Mouse (Mus musculus): ENCODE data around the gene Nsfl1c.

GRCm38 (mm10) chr2:151536618-151536974 lies 42.6 kb downstream of the Nsfl1c start:
- no peak for TF ChIP-seq POLR2A (IDR thresholded peaks at IDR 0.05; ENCODE audit: control insufficient read depth, low read depth, low read length)
- no peak for TF ChIP-seq CTCF (IDR thresholded peaks at IDR 0.05; ENCODE audit: control insufficient read depth, insufficient read depth, insufficient replicate concordance, low read depth, low read length)

Data from testis, adult 2 months (tissue).